Mouse (Mus musculus): ENCODE measurements around the gene Cped1.

The Cped1 gene

DNA sequence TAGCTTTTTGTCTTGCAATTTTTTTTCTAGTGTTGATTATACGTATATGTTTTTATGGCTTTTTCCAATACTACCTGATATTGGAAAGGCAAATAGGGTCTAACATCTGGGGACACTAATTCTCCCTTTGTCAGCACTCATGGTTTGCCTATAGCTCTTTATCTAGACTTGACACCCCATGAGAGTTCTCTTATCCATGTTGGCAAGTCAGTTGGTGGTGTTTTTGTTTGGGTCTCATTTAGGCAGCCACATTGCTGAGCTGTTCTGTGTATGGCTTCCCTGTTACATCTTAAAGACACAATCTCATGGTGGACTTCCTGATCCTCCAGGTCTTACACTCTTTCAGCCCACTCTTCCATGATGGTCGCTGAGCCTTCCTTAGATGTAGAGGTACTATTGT lies 42.1 kb downstream of the Cped1 start:
- DNase-seq: no peak

DNA sequence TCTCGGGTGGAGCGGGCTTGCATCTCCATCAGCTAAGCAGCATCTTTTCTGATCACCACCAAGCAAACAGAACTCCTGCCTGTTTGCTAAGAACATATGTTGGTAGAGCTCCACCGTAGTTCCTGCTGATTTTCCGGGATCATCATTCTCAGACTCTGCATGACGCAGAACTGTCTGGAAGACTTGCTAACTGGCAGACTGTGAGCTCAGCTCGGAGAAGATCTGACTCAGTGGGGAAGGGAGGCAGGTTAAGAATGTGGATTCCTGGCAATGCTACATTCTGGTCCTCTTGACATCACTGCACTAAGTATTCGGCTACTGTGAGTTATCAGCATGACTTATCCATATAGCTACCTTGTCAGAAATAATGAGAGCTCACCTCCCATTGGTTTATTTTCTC lies 44.7 kb downstream of the Cped1 start:
- DNase-seq: no peak

DNA sequence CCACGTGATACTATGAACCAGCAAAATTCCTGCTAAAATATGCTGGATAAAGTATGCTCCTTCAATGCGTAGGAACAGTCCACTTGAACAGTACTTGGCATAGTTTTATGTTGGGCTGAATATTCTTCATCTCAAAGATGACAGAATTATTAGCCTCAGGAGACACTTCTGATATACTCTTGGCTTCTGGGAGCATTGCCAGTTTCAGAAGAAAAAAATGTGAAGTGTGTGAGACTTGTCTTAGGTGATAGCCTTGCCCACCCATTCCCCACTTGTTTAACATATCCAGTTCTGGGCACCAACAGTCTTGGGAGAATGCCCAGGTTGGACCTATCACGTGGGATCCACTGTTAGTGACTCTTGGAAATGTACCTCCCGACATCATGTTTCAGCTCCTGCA lies 47.5 kb downstream of the Cped1 start:
- DNase-seq: no peak

DNA sequence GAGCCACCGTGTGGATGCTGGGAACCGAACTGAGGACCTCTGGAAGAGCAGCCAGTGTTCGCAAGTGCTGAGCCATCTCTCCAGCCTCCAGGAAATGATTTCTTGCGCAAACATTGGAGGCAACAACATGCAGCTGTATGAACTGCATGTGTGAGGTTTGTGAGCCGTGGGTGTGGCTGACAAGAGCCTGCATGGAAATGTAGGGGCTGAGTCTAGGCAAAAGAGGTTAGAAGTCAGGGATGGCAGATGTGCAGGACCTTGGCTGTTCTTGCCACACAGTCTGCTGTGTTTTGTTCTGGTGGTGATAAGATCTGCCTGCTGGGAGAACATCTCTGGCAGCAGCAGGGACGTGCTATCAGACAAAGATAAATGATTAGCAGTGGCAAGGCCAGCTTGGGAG lies 49.7 kb downstream of the Cped1 start:
- no peak for DNase-seq

DNA sequence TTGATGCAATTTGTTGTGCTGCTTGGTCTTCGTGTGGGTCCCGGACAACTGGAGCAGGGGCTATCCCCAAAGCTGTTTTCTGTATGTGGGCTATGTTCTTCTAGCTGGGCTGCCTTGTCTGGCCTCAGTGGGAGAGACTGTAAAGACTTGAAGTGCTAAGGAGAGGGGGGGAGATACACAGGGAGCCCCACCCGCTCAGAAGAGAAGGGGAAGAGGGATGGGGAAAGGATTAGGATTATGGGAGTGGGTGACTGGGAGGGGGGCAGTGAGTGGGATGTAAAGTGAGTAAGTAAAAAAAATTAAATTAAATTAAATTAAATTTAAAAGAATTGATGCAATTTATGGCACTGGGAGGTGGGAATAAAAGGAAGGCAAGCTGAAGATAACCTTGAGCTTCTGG lies 50.2 kb downstream of the Cped1 start:
- DNase-seq: no peak

DNA sequence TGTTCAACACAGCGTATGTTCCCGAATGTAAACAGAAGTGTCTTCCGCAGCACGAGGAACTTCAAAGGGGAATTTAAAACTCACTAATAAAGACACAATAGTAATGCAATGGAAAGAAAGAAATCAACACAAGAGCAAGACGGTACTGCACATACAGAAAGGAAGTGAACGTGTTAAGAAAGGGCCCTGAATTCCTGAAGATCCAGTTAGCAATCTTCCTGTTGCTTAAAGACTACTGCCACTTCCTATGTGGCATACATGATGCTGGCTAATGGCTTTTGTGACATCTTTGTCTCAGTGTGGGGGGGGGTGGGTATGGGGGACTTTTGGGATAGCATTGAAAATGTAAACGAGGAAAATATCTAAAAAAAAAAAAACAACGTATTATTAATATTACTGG lies 50.7 kb downstream of the Cped1 start:
- no peak for DNase-seq

DNA sequence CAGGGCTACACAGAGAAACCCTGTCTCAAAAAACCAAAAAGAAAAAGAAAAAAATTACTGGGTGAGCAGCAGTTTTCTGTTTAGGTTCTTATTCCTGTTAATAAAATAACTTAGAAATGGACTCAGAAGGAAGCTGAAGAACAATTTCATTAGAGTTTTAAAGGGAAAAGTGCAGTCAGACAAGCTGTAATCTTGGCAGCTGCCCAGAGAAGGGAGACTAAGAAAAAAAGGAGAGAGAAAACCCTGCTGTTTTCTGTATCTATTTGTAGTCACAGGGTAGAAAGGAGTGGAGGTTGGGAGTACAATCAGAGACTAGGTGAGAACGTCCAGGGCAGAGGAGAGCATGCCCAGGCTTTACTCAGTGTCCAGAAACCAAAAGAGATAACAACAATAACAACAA lies 51.2 kb downstream of the Cped1 start:
- DNase-seq: no peak

DNA sequence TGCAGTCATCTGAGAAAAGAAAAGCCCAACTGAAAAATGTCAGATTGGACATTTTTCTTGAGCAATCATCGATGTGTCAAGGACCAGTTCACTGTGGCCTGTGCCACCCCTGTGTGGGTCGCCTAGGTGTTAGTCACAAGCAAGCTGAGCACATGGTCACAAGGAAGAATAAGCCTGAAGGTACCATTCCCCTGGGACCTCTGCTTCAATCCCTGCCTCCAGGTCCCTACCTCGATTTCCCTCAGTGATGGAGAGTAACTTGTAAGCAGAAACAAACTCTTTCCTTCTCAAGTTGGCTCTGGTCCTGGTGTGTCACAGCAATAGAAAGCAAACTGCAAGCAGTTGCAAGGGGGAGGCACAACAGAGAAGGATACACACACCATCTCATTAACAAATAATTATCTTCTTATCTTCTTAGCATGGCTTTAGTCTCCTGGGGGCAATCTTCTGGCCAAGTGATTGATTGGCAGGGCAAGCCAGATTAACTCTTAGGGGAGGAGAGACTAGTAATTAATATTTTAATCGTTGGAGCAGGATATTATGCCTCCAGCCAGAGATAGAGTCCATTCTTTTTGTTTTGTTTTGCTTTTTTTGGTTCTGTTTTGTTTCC lies 51.8 kb downstream of the Cped1 start:
- DNase-seq: no peak

DNA sequence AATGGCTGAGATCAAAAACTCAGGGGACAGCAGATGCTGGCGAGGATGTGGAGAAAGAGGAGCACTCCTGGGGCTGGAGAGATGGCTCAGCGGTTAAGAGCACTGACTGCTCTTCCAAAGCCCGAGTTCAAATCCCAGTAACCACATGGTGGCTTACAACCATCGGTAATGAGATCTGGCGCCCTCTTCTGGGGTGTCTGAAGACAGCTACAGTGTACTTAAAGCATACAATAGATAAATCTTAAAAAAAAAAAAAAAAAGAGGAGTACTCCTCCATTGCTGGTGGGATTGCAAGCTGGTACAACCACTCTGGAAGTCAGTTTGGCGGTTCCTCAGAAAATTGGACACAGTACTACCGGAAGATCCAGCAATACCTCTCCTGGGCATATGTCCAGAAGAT lies 54.0 kb downstream of the Cped1 start:
- DNase-seq: peak; percentile 2

DNA sequence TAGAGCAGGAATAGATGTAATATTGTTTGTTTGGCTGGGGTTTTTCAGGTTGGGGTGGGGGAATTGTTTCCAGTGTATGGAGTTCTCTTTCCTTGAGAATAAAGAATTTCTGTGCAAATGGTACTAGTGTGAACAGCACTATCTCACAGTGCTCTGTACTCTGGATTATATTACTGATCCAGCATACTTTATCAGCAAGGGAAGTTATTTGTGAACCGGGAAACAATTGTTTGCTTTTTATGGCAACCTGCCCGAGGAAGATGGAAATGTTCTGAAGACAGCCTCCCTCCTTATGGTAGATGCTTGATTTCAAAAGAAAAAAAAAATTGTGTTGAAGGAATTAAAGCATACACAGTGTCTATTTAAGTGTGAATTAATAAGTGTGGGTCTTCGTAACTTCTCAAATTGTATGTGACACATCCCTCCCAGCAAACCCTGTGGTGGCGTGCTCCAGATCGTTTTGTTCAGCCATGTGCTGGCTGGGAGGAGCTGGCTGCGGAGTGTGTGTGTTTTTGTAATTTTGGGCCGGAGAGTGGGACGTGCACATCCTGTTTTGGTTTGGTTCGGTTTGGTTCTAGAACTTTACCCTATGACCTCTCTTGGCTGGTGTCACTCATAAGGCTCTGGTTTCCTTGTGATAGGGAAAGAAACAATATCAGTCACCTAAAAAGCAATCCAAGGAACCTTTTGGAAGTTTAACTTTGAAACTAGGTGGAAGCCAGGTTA lies 59.3 kb downstream of the Cped1 start:
- no peak for DNase-seq

DNA sequence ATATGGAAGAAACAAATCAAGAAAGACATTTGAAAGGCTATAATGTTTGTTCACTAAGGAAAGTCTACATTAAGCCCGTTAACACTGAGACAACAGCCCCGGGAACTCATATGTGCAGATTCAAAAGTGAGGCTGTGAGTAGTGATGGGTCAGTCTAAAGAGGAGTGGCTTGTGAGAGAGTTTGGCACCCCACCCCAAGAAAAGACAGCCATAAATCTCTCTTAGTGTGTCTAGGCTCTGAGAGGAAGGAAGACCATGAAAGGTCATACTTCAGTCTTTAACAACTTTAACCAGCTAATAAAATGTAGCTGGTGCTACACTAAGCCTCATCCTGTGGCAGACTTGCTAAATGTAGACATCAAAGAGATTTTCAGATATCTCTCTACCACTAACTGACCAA lies 61.4 kb downstream of the Cped1 start:
- DNase-seq: no peak

DNA sequence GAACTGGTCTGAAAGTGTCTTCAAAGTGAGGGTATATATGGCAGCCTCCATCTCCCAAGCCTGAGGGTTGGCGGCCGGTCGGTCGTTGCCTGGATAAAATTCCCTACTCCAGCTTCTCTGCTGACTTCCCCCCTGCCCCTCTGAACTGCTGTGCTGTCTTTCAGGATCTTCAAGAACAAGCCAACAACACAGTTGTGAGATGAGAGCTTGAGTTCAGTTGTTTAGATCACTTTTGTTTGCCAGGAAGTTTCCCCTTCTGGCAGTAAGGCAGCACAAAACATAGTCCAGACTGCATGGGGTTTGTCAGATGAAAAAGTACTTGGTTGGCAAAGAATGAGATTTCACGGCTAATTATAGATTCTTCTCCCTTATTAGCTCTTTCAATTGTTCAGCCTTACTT lies 63.4 kb downstream of the Cped1 start:
- no peak for DNase-seq

DNA sequence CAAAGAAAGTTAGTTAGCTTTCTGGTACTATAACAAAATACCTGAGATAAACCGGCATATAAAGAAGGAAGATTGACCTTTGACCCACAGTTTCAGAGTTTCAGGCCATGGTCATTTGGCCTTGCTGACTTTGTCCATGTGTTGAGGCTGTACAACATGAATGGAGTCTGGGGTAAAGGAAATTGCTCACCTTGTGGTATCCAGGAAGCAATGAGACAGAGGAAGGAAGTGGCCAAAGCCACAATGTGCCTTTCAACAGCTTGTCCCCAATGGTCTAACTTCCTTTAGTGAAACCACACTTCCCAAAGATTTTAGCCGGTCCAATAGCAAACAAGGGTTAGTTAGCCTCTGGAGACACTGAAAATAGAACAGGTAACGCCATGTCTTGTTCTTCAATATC lies 65.8 kb downstream of the Cped1 start:
- DNase-seq: no peak

DNA sequence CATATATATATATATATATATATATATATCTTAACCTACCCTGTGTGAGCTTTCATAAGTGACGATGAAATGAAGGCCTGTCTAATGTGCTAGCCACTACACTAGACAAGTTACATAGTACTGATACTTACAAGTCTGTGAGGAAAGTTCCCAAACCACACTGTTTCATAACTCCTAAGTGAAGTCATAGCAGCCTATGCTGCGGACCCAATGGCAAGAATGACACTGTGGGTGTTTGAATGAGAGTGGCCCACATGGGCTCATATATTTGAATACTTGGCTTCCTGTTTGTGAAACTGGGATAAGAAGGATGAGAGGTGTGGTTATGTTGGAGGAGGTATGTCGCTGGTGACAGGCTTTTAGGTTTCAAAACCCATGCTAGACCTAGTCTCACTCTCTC lies 67.3 kb downstream of the Cped1 start:
- DNase-seq: no peak

DNA sequence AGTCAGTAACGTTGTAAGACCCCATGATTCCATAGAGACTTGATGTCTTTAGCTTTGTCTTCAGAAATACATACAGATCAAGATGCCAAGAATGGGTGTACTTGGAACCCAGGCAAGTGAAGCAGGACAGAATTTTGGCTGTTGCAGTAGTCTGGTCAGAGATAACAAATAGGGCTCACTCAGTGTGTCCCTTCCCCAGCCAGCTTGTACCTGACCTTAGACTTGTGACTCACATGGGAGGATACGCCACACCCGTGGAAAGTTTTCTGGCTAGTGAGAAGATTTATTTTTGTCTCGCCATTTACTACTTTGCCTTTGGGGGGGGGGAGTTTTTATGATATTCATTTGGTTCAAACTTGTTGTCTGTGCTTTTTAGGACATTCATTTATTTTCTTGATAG lies 78.6 kb downstream of the Cped1 start:
- no peak for DNase-seq

DNA sequence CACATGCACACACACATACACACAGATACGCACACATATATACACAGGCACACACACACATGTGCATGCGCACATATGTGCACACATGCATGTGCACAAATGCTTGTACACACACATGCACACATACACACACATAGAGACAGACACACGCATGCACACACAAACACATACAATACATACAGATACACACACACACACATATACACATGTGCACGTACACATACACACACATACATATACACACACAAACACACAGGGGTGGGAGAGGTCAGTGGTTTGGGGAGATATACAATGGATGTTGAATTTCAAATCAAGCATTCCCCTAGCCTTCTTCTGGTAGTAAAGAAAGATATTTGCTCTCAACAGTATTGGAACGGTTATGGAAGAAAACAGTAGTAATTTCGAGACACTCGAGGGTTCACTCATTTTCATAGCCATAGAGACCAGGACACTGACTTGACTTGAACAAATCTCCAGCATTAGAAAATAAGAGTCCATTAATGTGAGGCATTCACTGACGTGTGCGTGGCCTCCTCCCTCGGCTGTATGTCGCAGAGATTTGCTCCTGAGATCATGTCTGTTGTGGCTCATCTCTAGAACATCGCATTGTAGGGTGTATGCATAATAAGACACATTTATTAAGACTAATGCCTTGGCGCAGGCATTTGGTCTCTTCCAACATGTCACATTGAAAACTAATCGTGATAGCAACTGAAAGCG lies 85.0 kb downstream of the Cped1 start:
- DNase-seq: no peak

DNA sequence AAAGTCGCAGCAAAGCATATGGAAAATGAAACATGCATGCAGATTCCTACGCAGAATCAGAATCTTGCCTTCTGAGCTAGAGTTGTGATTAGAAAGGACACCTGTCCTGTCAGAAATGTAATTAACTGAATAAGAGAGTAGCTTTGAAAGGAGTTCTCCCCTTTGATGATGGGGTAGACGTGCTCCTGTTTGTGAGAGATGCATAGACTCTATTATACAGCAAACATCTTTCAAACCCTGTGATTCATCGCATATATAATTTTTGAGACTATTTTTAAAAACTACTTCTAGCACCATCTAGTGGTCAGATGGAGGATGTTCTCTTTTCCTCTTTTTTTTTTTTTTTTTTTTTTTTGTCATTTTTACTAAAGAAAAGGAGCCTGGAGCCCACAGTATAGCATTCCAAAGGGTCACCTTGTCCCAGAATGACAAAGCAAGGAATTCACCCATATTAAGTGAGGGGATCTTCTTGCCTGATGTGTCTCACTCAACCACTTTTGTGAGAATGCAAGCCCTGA lies 85.7 kb downstream of the Cped1 start:
- DNase-seq: no peak

DNA sequence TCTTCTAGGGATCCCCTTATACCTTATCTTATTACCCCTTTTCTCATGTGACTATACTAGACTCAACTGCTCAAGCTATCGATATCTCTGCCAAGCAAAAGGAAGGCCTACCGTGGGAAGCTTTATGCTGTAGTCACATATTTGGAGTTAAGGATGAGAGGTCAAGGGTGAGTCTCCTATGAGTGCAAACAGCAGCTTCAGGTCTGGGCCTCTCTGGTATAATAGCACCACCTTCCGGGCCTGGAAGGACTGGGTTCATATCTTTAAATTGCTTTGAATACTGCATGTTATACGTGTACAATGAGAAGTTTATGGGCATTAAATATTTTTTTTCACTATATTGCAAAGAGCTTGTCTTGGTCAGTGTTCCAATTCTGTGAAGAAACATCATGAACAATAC lies 87.0 kb downstream of the Cped1 start:
- DNase-seq: no peak

DNA sequence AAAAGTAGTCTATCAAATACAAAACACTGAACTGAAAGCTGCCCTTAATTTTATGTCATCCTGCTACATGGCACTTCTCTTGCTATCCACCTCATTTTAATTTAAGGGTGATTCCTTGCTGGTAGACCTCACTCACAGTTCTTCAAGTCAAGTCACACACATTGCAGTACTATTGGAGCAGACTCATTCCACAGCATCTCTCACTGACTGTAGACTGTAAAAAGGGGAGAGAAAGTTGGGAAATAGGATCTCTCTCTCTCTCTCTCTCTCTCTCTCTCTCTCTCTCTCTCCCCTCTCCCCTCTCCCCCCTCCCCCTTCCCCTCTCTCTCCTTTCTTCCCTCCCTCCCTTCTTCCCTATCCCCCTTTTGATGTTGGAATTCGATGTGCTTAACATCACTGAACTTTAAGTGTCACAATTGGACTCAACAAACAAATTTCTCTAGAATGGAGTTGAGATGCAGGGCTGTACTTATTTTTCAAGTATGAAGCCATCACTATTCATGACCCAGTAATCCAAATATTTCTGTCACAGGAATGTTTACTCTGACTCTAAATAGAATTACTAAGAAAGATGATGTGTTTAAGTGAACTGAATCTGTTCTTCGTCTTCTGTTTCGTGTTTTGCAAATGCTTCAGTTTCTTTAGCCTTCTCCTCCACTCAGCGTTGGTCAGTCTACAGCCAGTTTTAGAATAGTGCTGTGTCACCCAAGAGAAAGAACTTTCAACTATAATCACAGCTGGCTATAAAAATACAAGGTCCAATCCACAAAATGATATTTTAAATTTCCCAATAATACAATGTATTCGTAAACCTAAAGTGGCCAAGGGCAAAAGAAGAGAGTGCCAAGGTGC lies 88.7 kb downstream of the Cped1 start:
- DNase-seq: no peak

DNA sequence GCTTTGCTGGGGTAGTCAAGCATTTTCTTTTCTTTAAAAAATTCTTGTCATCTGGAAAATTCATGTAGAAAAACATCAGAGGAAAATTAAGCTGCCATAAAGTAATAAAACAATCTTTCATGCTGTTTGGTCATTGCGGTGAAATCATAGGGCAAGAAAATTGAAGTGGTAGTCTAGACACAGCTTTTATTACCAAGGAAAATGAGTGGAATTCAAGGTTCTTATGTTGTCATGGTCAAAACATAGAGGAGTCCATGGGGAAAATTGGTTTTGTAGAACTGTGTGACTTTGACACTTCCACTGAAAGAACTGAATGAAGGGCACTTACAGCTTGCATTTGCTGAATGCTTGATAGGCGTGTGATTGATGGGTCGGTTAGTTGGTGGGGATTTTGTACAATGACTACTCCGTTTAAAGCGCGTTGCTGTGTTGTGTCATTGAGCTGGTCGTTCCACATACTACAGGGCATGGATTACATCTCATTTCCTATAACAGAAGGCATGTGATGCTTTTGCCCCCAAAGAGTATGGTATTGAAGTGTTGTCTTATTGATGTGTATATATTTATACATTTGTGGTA lies 93.1 kb downstream of the Cped1 start:
- no peak for DNase-seq

DNA sequence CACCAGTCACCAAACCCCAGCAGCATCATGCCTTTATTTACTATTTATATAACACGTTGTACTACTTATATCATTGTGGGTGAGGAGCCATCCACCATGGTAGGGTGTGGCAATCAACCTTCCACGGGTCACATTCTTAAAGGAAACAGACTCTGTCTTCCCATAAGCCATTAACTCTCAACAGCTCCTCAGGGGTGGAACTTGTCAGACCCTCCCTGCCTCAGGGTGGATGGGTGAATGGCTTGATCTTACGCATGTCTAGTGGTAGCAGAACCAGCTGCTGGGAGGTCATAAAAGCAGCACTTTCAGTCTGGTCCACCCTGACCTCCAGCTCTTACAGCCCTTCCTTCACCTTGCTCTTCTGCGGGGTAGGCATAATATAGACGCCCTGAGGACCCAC lies 100.3 kb downstream of the Cped1 start:
- DNase-seq: no peak

DNA sequence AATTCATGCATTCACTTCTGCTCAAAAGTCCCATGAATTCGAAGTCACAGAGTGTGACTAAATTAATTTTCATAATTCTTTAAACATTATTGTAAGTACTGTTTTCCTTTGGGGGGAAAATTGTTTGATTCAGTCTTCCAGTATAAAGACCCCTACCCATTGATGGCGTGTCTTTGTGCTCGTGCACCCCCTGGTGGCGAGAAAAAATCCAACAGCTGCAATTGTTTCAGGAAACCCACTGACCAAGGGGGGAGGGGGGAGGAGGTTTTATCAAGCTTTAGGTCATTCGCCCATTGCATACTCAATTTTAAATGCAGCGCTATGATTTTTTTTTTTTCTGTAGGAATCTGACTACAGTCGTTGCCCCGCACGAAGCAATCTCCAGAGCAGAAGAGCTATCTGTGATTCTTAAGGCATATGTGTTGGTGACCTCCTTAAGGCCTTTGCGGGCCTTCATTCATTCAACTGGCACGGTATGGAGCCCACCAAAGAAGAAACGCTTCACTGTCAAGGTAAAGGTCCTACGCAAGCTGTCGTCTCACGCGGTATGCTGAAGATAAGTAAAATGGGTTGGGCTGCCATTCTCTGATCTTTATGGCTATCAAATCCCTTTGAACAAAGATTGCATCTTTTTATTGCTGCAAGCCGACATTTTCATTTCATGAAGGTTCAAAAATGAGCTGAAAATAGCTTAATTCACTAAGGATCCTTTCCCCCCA lies 102.8 kb downstream of the Cped1 start:
- DNase-seq: peak; percentile 44
